Mouse (Mus musculus): ENCODE results near the gene Cdk11b.

DNA sequence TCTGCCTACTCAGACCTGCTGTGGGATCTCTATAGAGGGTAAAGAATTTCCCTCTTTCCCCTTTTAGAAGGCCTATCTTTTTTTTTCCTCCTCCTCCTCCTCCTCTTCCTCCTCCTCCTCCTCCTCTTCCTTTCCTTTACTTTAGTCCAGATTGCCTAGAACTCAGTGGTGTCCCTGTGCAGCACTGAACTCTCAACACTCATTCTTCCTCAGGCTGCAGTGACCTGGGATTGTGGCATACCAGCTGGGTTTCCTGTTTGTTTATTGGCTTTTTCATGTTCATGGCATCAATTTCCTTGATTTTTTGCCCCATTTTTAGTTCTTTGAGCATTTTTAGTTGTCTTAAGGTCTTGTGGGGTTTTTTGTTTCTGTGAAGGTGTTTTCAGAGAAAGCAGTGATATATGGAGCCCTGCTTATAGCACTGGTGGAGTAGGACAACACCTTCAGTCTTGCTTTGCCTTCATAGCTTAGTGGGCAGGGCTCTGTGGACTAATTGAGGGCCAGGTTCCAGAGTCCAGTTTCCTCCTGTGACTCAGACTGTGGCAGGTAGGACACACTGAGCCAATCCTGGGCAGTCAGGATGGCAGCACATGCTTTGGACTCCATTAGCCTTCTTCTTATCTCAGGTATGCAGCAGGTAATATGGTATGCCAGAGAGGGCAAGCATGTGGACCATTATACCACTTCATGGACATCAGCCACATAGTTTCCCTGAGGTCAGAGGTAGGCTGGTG is 11.3 kb downstream of the Cdk11b start:
- TF ChIP-seq CTCF (conservative IDR thresholded peaks at IDR 0.05 in 1 of 2, IDR thresholded peaks at IDR 0.05 in 1 of 2; ENCODE audit: low read depth in 2 of 2, low read length in 2 of 2): no peak
- no peak for TF ChIP-seq RAD21 (IDR thresholded peaks at IDR 0.05; ENCODE audit: low read depth, low read length)
- no peak for TF ChIP-seq CHD2 (IDR thresholded peaks at IDR 0.05; ENCODE audit: low read length)
- no peak for TF ChIP-seq MAFK (IDR thresholded peaks at IDR 0.05; ENCODE audit: insufficient replicate concordance, low read length)
- no peak for TF ChIP-seq POLR2A (IDR thresholded peaks at IDR 0.05; ENCODE audit: low read depth, low read length)

Measured in CH12.LX (cell line).